Mouse (Mus musculus) neural tube, embryonic 11.5 days (tissue): ENCODE measurements around the gene Npcd. TPM values are rescaled to one million over a fixed set of nuclear protein-coding genes. Genes with fewer than 3 reads are reported as not detected.

ENCODE experiments used
- ATAC-seq: fragments of 200-750 bp; cut with Nextera tagmentation; 2 replicates; pipeline ENCODE4 v1.8.0; 2017; ENCODE audit warnings: moderate number of reproducible peaks, mild to moderate bottlenecking, moderate TSS enrichment, moderate library complexity; ENCODE audit not compliant: insufficient read depth, low FRiP score, low TSS enrichment
- DNase-seq: peaks from one replicate; pipeline ENCODE4 v3.0.0-alpha.2; 2015; ENCODE audit warnings: low spot score
- H3K27ac ChIP-seq: fragments of 300-500 bp; sonication (generic); 2 replicates; pipeline ENCODE4 v1.5.1; 2014; ENCODE audit warnings: low read depth, mild to moderate bottlenecking, low read length
- H3K27me3 ChIP-seq: fragments of 300-500 bp; sonication (generic); 2 replicates; pipeline ENCODE4 v1.6.1; 2014; ENCODE audit warnings: mild to moderate bottlenecking, low read length, mixed read lengths; ENCODE audit not compliant: control insufficient read depth, insufficient read depth
- H3K36me3 ChIP-seq: fragments of 300-500 bp; sonication (generic); 2 replicates; pipeline ENCODE4 v1.6.1; 2014; ENCODE audit warnings: mild to moderate bottlenecking, low read length, moderate library complexity, mixed read lengths; ENCODE audit not compliant: control insufficient read depth, insufficient read depth
- H3K4me1 ChIP-seq: fragments of 300-500 bp; sonication (generic); 2 replicates; pipeline ENCODE4 v1.6.1; 2014; ENCODE audit warnings: low read length, mixed read lengths; ENCODE audit not compliant: control insufficient read depth, insufficient read depth
- H3K4me2 ChIP-seq: fragments of 300-500 bp; sonication (generic); 2 replicates; pipeline ENCODE4 v1.6.1; 2014; ENCODE audit warnings: low read depth, mild to moderate bottlenecking, moderate library complexity
- H3K4me3 ChIP-seq: fragments of 300-500 bp; sonication (generic); 2 replicates; pipeline ENCODE4 v1.5.1; 2014; ENCODE audit warnings: low read depth, low read length
- H3K9ac ChIP-seq: fragments of 300-500 bp; sonication (generic); 2 replicates; pipeline ENCODE4 v1.6.1; 2014; ENCODE audit warnings: mild to moderate bottlenecking, low read length
- H3K9me3 ChIP-seq: fragments of 300-500 bp; sonication (generic); 2 replicates; pipeline ENCODE4 v1.6.1; 2016; ENCODE audit warnings: low read length; ENCODE audit not compliant: control insufficient read depth
- WGBS: fragments of 180-500 bp; shearing (Covaris S2); extraction: QIAGEN DNeasy Blood & Tissue Kit; methylation state at CpG from one replicate; pipeline ENCODE4 v1.1.7; 2014; 5-methylcytosine and 5-hydroxymethylcytosine counted together
- polyA plus RNA-seq: library from polyadenylated mRNA; unstranded; fragments of >200 nt; fragmentation: Nextera tagmentation; extraction: Ambion mirVana; gene quantifications from 2 replicates; pipeline ENCODE4 v1.2.1, GENCODE M21; 2014

The Npcd gene
- polyA plus RNA-seq, 1 experiment from 2014 or later = not detected

DNA sequence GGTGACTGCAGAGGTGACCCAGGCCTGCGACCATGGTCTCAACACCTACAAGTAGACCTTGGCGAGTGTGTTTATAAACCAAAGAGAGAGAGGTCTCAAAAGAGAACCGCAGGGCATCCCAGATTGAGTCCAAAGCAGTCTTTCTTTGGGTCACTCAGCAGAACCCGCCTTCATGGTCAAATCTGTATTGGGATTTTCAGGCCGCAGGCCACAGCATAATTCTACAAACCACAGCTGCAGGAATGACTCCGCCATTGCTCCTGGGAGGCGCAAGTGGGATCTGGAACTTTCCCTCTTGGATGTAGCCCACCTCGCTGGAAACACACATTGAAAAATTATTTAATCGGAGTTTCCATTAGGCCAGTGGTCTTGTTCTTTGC, 834 bp upstream of the Npcd start:
- no peaks in the 10 kb centered on the region for H3K27me3 ChIP-seq
- peaks cover 20% of the 10 kb centered on the region for H3K4me1 ChIP-seq
- H3K9me3 ChIP-seq = no peaks in the 10 kb centered on the region
- peak overlapping the region; percentile 87 for H3K27ac ChIP-seq
- 67% methylated on average over 9 of the region's 9 CpGs for WGBS
- no peak for ATAC-seq
- peak overlapping the region; percentile 59; the same call in 1 of the 2 replicates for H3K4me3 ChIP-seq
- DNase-seq = no peak
- peak overlapping the region; percentile 73; the same call in 1 of the 2 replicates for H3K9ac ChIP-seq
- peak overlapping the region; percentile 87 for H3K4me2 ChIP-seq
- H3K36me3 ChIP-seq = no peaks in the 10 kb centered on the region

GRCm38 (mm10) chr15:79833251-79834050, 586 bp downstream of the Npcd start:
- H3K9me3 ChIP-seq = no peaks in the 10 kb centered on the region
- no peaks in the 10 kb centered on the region for H3K27me3 ChIP-seq
- under 1% methylated on average over 41 of the region's 41 CpGs for WGBS
- H3K9ac ChIP-seq = peak overlapping the region; percentile 73
- peak overlapping the region; percentile 72 for H3K27ac ChIP-seq
- DNase-seq (peak; percentile 44), ATAC-seq (no peak)
- H3K36me3 ChIP-seq = no peaks in the 10 kb centered on the region; the same call in 1 of the 2 replicates
- H3K4me2 ChIP-seq = peak overlapping the region; percentile 87
- H3K4me3 ChIP-seq = peak overlapping the region; percentile 59
- H3K4me1 ChIP-seq = peaks cover 33% of the 10 kb centered on the region

DNA sequence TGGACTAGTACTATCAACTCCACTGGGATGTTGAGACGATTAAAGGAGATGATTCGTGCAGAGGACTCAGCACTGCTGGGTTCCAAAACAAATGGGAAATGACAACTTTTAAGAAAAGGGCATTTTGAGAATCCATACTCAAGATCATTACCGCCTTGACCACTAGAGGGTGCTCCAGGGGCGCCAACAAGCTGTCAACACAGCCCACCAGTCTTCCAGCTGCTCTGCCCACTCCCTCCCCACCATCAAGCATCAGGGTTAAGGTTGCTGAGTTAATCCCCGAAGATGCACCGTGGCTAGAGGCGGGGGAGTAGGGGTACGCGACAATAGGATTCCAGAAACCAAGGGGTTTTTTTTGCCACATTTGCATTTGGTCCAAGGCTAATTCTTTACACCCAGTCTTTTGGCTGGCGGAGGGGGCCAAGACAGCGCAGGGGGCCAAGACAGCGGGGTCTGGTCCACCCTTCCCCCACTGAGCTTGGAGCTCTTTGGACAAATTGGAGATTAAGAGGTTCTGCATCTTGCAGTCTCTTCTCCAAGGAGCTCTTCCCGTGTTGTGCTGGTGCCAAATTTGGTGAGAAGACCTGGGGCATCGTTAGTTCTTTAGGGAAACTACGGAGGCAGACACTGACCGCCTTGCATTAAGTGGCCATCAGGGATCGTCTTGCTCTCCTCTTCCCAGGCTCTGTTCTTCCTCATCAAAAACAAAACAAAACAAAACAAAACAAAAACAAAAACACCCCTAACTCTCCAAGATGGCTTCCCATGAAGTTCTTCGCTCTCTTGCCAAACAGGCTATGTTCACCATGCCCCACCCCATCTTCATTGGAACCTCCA, 1.8 kb downstream of the Npcd start:
- WGBS = 35% methylated on average over 18 of the region's 18 CpGs
- H3K27me3 ChIP-seq = no peaks in the 10 kb centered on the region
- H3K36me3 ChIP-seq = no peaks in the 10 kb centered on the region; the same call in none of the 2 replicates
- ATAC-seq (no peak), DNase-seq (peak; percentile 76)
- H3K27ac ChIP-seq = no peak overlapping the region
- H3K4me2 ChIP-seq = peak overlapping the region; percentile 87
- H3K9me3 ChIP-seq = no peaks in the 10 kb centered on the region
- H3K9ac ChIP-seq = no peak overlapping the region
- H3K4me3 ChIP-seq = peak overlapping the region; percentile 59
- peaks cover 34% of the 10 kb centered on the region for H3K4me1 ChIP-seq

DNA sequence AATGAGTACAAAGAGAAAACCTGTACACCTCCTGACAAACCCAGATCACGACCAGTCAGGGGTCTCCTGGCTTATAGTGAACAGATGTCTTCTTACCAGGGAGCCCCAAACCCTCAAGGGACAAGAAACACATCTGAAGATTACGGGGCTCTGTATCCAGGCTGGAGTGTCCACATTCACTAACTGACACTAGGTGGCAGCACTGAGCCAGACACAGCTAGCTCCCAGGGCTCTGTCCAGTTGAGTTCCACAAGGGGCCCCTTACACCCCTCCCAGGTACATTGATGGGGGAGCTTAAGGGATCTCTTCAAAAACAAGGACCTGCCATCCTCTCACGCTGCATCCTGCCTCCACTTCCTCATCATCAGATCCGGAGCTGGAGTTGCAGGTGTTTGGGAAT, 3.6 kb downstream of the Npcd start:
- 27% methylated on average over 4 of the region's 4 CpGs for WGBS
- Histone ChIP-seq H3K9me3 (no peaks in the 10 kb centered on the region), H3K27me3 (no peaks in the 10 kb centered on the region), H3K4me2 (no peak overlapping the region), H3K4me3 (no peak overlapping the region), H3K9ac (no peak overlapping the region), H3K27ac (no peak overlapping the region), H3K36me3 (no peaks in the 10 kb centered on the region; the same call in none of the 2 replicates), H3K4me1 (peaks cover 34% of the 10 kb centered on the region)
- DNase-seq = peak; percentile 77
- ATAC-seq = no peak

DNA sequence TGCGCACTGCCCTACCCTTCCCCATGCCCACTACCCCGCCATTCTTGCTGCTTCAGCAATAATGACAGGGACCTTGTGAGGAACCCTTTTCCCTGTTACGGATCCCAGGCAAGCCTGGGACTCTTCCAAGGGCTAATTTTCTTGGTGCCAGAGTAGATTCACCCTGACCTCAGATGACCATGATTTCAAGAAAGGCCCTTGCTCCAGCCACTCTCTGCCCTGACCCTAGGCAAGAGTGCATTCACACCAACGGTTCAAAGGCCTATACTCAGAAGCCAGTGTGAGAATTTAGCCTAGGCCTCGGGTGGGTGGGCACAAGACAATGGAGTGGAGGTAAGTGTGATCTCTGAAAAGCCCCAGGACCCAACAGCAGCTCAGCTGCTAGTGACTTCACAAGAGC, 4.6 kb downstream of the Npcd start:
- Histone ChIP-seq H3K4me3 (no peak overlapping the region), H3K27ac (no peak overlapping the region), H3K9me3 (no peaks in the 10 kb centered on the region), H3K9ac (no peak overlapping the region; the same call in 1 of the 2 replicates), H3K36me3 (no peaks in the 10 kb centered on the region; the same call in none of the 2 replicates), H3K27me3 (no peaks in the 10 kb centered on the region), H3K4me2 (no peak overlapping the region), H3K4me1 (peaks cover 25% of the 10 kb centered on the region)
- DNase-seq = no peak
- ATAC-seq = no peak
- 67% methylated on average over 5 of the region's 5 CpGs for WGBS

DNA sequence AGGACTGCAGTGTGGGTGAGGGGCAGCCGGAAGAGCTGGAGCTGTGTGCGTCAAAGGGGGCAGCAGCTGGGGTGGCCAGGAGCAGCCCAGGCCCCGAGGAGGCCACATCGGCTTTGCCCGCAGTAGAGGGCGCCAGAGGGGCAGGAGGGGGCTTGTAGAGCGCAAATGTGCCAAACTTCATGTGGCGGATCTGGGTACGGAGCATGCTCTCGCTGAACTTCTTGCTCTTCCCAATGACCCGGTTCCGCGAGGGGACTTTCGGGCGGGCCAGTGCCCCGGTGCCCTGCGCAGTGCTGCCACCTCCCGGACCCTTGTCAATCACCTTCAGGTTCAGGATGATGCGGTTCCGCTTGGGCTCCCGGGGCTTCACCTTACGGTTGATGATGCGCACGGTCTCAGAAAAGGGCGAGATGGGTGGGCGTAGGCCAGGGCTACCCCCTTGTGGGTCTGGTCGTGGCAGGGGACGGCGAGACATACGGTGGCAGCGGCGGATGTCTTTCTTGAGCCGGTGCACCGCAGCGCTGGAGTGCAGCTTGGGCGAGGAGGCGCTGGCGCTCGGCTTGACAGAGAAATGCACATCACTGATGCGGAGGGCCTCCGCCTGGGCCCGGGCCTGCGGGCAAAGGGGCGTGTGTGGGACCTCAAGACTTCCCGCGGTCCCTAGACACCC, 5.5 kb downstream of the Npcd start:
- no peak overlapping the region for H3K4me3 ChIP-seq
- DNase-seq = peak; percentile 42
- peak overlapping the region; percentile 34 for H3K4me2 ChIP-seq
- 0 out of 2 replicates have a peak overlapping the region, but pooled peaks have one; percentile 10 for H3K9ac ChIP-seq
- no peaks in the 10 kb centered on the region for H3K9me3 ChIP-seq
- WGBS = 56% methylated on average over 46 of the region's 46 CpGs
- no peaks in the 10 kb centered on the region for H3K27me3 ChIP-seq
- no peak overlapping the region for H3K27ac ChIP-seq
- peaks cover 24% of the 10 kb centered on the region for H3K4me1 ChIP-seq
- H3K36me3 ChIP-seq = no peaks in the 10 kb centered on the region; the same call in none of the 2 replicates
- no peak for ATAC-seq

DNA sequence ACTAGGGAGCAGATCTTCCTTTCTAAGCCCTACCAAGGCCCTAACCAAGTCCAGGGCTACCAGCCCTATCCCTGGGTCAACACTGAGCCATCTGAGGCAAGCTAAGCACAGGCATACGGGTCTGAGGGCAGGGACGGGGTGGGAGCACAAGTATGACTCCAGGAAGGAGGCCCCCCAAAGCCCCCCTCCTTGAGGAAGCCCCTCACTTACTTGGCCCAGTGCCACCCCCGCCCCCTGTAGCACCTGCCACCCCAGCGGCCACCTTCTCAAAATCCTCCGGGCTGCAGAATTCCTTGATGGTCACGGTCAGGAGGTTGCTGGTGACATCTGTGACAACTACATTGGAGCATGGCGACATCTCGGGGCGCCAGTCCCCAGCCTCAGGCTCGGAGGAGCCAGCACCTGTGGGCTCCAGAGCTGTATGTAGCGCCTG, 6.2 kb downstream of the Npcd start:
- no peaks in the 10 kb centered on the region; the same call in none of the 2 replicates for H3K36me3 ChIP-seq
- ATAC-seq (no peak), DNase-seq (no peak)
- peaks cover 19% of the 10 kb centered on the region for H3K4me1 ChIP-seq
- no peaks in the 10 kb centered on the region for H3K27me3 ChIP-seq
- no peak overlapping the region for H3K4me3 ChIP-seq
- 94% methylated on average over 11 of the region's 11 CpGs for WGBS
- no peak overlapping the region for H3K4me2 ChIP-seq
- H3K9ac ChIP-seq = no peak overlapping the region
- H3K9me3 ChIP-seq = no peaks in the 10 kb centered on the region
- H3K27ac ChIP-seq = no peak overlapping the region

DNA sequence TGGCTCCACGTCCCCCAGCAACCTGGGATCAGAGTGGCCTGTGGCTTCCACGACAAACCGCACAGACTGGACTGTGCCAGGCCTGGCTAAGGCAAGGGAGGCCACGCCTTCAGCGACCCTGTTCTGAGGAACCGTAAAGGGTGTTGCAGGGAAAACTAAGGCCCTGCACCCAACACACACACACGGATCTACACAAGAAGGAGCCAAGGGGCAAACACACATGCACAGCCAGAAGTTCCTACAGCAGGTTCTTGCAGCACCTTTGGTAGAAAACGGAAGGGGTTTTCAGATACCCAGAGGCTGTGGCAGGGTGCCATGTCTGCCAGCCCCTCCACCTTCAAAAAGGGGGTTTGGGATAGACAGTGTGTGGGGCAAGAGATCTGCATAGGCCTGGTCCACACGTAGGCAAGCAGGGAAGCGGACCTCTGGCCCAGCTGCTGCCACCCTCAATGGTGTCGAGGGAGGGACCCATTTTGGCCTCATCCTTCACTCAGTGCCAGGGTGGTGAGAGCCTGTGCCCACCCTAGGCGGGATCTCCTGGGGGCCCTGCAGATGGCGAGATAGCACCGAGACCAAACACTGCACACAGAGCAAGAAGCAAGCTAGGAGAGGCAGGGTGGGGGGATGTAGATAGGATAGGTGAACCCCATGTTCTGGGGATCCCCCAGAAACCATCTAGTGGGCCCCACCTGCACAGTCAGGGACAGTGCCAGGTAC, 6.8 kb downstream of the Npcd start:
- no peak overlapping the region for H3K4me3 ChIP-seq
- H3K36me3 ChIP-seq = no peaks in the 10 kb centered on the region; the same call in none of the 2 replicates
- no peak overlapping the region for H3K4me2 ChIP-seq
- H3K4me1 ChIP-seq = peaks cover 13% of the 10 kb centered on the region
- ATAC-seq (no peak), DNase-seq (no peak)
- 90% methylated on average over 14 of the region's 14 CpGs for WGBS
- no peak overlapping the region for H3K27ac ChIP-seq
- H3K27me3 ChIP-seq = no peaks in the 10 kb centered on the region
- H3K9me3 ChIP-seq = no peaks in the 10 kb centered on the region
- no peak overlapping the region for H3K9ac ChIP-seq
